Mouse (Mus musculus): ENCODE results near the gene Olfr1410.

- TF ChIP-seq POLR2A (IDR thresholded peaks at IDR 0.05; ENCODE audit: borderline replicate concordance, low read depth, low read length) (no peak), CTCF (IDR thresholded peaks at IDR 0.05; ENCODE audit: low read depth, low read length) (no peak)
Measured at GRCm38 (mm10) chr1:92632948-92633347, 27.4 kb downstream of the Olfr1410 start.
